Mouse (Mus musculus) Patski (cell line): ENCODE measurements around the gene Wdr53. TPM values are rescaled to one million over a fixed set of nuclear protein-coding genes. Genes with fewer than 3 reads are reported as not detected.
"Not testable (repeated sequence)": the region's sequence is repeated elsewhere in the genome, so short reads cannot be mapped to it uniquely, and the experiment has no call there.

Experiments used
- ATAC-seq: fragments of 100-300 bp; one replicate; pipeline ENCODE4 v1.8.0; 2021
- CTCF ChIA-PET: fragments of 350-600 bp; sonication (Branson Sonifier 250); formaldehyde crosslinking; loops from one replicate; lab custom pipeline; 2022; ENCODE audit warnings: inconsistent platforms; lab: Charles Lee
- POLR2A ChIA-PET: fragments of 350-600 bp; sonication (Branson Sonifier 250); formaldehyde crosslinking; loops from one replicate; lab custom pipeline; 2022; ENCODE audit warnings: antibody characterized with exemption, inconsistent platforms; lab: Charles Lee
- DNase-seq: peaks from one replicate; pipeline ENCODE4 v3.0.0-alpha.2; 2011; ENCODE audit warnings: low read depth, low spot score
- H3K27me3 ChIP-seq: fragments of 371-371 bp; one replicate; pipeline ENCODE4 v1.5.1; 2021
- CTCF ChIP-seq: fragments of 100-300 bp; IDR thresholded peaks from one replicate; pipeline ENCODE4 v1.5.1; 2021
- in situ Hi-C: fragments of 300-500 bp; cut with MboI; formaldehyde crosslinking; loops from 3 replicates; pipeline ENCODE4 v1.11.1; 2018; ENCODE audit warnings: low pct_unique_long_range_greater_than_20kb, mixed read lengths
- polyA plus RNA-seq: library from polyadenylated mRNA; unstranded; gene quantifications from one replicate; pipeline ENCODE4 v1.2.3, GENCODE M21; 2021

Gene Wdr53
- polyA plus RNA-seq = 15.6 TPM

DNA sequence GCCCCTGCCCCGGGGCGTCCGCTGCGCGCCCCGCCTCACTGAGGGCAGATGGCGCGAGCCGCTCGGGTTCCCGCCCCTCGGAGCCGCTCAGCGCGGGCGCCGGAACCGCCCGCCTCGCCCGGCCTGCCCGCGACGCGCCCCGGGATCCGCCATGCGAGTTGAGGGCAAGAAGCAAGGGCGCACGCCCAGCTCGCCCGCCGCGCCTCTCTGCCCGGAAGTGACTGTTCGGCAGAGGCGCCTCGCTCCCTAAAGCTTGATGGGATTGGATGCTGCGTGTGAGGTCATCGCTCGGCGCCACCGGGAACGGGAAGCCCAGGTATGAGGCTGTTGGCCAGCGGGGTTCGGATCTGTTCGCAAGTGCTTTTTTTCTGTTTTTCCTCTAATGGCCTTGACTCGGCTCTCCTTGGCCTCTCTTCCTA is at the start of gene Wdr53, which contains the start of gene Fbxo45:
Gene Wdr53 (plus strand): TSS at position 276 of the 419 bp plus-strand sequence.
Gene Fbxo45 (minus strand): TSS at position 207 of the 419 bp plus-strand sequence.
- ChIA-PET CTCF (interaction anchor here (1.1 kb wide), 1 partner anchor 14 kb away, joined by 3 read pairs; no protein-coding TSS in a partner anchor), POLR2A (no interaction called here)

DNA sequence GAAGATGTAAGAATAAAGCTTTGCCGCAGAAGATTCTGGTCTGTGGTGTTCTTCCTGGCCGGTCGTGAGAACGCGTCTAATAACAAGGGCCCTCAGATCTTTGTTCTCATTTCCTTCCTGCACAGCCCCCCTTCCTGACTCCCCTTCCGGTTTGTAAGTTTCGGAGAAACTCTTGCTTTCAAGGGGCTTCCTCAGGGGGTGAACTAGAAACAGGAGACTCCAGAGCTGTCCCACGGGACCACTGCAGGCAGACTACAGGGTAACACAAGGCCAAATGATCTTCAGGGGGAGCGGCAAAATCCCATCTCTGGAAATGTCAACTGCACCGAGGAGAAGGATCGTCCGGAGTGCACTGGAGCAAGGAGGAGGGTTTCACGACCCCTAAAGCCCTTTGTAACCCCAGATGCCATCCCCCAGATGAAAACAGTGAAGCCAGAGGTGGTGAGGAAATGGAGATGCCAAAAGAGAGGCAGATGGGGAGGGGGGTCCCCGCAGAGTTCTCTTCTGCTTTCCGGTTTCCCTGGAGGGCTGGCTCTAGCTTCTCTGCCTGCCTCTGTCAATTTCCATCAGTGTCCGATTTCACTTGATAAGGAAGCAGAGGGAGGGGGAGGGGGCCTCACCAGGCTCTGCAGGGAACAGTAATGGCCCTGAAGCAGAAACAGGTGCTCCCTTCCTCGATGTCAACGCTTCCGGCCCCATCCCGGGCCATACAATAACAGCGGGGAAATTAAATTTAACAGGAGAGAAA is 46.6 kb upstream of the Wdr53 start:
- ChIA-PET POLR2A (no interaction called here), CTCF (no interaction called here)
- ATAC-seq (no peak), DNase-seq (no peak)
- in situ Hi-C loops = no loop called here
- no peak for TF ChIP-seq CTCF
- peaks cover 20% of the 10 kb centered on the region for H3K27me3 ChIP-seq

More for the DNA sequence above, at the start of gene Wdr53, which contains the start of gene Fbxo45:
- ATAC-seq (peak; percentile 89), DNase-seq (peak; percentile 74)
- TF ChIP-seq CTCF = no peak
- no peaks in the 10 kb centered on the region for H3K27me3 ChIP-seq
- in situ Hi-C loops = no loop called here

DNA sequence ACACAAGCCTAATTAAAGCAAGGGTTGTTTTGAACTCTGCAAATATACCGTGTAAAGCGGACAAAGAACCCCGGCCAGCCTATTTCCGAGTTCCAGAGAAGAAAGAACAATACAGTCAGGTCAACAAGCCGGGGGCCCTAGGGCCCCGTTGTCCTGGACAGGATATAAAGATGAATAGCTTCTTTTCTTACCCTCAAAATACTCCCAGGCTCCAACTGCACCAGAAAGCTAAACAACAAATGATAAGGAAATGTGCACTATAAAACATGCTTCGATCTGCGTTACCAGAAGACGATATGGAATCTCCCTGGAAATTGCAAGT is 46.1 kb upstream of the Wdr53 start:
- ATAC-seq (no peak), DNase-seq (no peak)
- ChIA-PET CTCF (no interaction called here), POLR2A (no interaction called here)
- H3K27me3 ChIP-seq = peaks cover 20% of the 10 kb centered on the region
- no peak for TF ChIP-seq CTCF
- in situ Hi-C loops = no loop called here

DNA sequence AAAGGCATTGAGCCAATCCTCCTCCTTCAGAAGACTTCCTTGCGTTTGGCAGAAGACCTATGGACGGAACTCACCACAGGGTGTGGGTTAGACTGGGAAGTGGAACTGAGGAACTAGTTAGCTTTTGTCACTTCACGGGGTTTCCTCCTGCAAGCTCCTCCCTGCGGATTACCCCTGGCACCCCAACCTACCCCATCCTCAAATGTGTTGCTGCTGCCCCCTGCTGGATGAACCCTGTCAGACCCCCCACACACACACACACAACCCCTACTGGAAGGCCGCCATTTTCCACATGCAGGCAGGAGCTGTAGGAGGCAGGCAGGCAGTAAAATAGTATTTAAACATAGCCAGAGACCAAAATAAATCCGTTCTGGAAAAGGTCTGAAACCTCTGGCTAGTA is 44.3 kb upstream of the Wdr53 start:
- ATAC-seq (no peak), DNase-seq (no peak)
- peaks cover 20% of the 10 kb centered on the region for H3K27me3 ChIP-seq
- peak; percentile 20 for TF ChIP-seq CTCF
- ChIA-PET CTCF (no interaction called here), POLR2A (no interaction called here)
- in situ Hi-C loops = no loop called here

DNA sequence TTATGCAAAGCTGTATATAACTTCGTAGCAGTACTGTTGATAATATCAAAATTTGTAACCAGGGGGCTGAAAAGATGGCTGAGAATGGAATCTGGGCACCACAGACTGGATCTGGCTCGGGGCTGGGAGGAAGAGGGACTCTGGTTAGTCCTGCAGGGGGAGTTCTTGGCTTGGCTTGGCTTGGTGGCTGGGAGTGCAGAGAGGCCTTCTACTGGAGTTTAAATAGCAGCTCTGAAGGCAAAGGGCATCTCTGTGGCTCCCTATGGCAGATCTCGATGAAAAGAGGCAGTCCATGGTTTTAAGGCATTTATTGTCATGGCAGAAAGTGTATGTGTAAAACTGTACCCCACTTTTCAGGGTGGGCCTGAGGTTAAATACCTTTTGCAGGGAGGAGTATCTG is 42.1 kb upstream of the Wdr53 start:
- POLR2A ChIA-PET = no interaction called here
- DNase-seq (no peak), ATAC-seq (no peak)
- TF ChIP-seq CTCF = no peak
- CTCF ChIA-PET = no interaction called here
- in situ Hi-C loops = no loop called here
- peaks cover 20% of the 10 kb centered on the region for H3K27me3 ChIP-seq

- ChIA-PET CTCF (no interaction called here), POLR2A (no interaction called here)
- ATAC-seq (no peak), DNase-seq (no peak)
- peaks cover 5% of the 10 kb centered on the region for H3K27me3 ChIP-seq
- in situ Hi-C loops = no loop called here
- TF ChIP-seq CTCF = no peak
These were observed 32.9 kb upstream of the Wdr53 start for GRCm38 (mm10) chr16:32214156-32214555.

DNA sequence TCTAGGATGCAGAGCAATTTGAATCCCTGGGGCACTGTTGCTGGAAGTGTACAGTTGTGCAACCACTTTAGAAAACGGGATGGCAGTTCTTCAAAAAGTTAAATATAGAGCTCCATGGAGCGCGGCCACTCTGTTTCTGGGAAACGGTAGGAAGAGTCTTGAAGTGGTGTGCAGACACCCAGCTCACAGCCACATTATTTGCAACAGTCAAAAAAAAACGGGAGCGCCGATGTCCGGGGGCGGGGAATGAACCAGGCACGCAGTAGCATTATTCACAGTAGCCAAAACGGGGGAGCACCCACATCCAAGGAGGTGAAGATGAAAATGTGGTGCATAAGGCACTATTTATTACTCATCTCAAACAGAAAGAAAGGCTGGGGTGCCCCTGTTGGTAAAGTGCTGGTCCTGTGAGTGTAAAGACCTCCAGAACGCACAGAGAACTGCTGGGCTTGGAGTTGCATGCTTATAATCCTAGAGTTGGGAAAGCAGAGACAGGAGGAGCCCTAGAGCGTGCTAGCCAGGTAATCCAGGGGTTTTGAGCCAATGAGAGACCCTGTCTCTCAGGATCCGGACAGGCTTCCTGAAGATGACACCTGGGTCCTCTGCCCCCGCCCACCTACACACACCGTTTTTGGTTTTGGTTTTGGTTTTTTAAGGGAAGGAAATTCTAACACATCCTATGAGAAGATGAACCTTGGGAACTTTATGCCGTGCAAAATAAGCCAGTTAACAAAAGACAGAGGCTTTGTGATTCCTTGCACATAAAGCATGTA is 32.0 kb upstream of the Wdr53 start:
- POLR2A ChIA-PET = no interaction called here
- ATAC-seq = no peak
- no peak for DNase-seq
- TF ChIP-seq CTCF = no peak
- CTCF ChIA-PET = no interaction called here
- peaks cover 13% of the 10 kb centered on the region for H3K27me3 ChIP-seq
- in situ Hi-C loops = no loop called here

GRCm38 (mm10) chr16:32221803-32222202 is 25.2 kb upstream of the Wdr53 start:
- CTCF ChIA-PET = interaction anchor here (1.8 kb wide), 1 partner anchor 23 kb away, joined by 6 read pairs; no protein-coding TSS in a partner anchor
- DNase-seq (no peak), ATAC-seq (no peak)
- in situ Hi-C loops = no loop called here
- H3K27me3 ChIP-seq = peaks cover 23% of the 10 kb centered on the region
- POLR2A ChIA-PET = no interaction called here
- no peak for TF ChIP-seq CTCF

GRCm38 (mm10) chr16:32222399-32222798 is 24.6 kb upstream of the Wdr53 start:
- no peak for DNase-seq
- in situ Hi-C loops = no loop called here
- peaks cover 22% of the 10 kb centered on the region for H3K27me3 ChIP-seq
- CTCF ChIA-PET = interaction anchor here (1.8 kb wide), 1 partner anchor 23 kb away, joined by 6 read pairs; no protein-coding TSS in a partner anchor
- POLR2A ChIA-PET = no interaction called here
- ATAC-seq = no peak
- no peak for TF ChIP-seq CTCF

DNA sequence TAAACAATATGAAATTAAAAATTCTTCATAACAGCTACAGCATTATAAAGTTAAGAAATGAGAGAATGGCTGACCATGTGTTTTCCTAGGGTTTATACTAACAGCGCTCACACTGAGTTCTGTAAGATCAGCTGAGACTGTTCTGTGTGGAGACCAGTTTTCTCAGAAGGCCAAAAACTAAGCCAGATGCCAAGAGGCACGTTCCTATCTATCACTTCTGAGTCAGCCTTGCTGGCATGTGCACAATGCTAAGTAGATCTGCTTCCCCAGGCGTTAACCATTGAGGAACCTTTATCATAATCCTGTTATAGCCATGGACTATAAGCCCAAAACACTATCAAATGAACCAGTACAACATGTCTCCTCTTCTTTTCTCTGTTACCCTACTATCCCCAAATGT is 15.0 kb upstream of the Wdr53 start:
- CTCF ChIA-PET = interaction anchor here (0.9 kb wide), 2 partner anchors 11 to 14 kb away, joined by 3 read pairs; no protein-coding TSS in a partner anchor
- DNase-seq, in situ Hi-C loops, POLR2A ChIA-PET, H3K27me3 ChIP-seq, ATAC-seq: not testable (repeated sequence)
